Mouse (Mus musculus): ENCODE data around the gene Kif1bp. TPM values are rescaled to one million over a fixed set of nuclear protein-coding genes. Genes with fewer than 3 reads are reported as not detected.

Kif1bp gene
- total RNA-seq, 2 experiments from 2014 or later, result 43.9 to 44.2 TPM

DNA sequence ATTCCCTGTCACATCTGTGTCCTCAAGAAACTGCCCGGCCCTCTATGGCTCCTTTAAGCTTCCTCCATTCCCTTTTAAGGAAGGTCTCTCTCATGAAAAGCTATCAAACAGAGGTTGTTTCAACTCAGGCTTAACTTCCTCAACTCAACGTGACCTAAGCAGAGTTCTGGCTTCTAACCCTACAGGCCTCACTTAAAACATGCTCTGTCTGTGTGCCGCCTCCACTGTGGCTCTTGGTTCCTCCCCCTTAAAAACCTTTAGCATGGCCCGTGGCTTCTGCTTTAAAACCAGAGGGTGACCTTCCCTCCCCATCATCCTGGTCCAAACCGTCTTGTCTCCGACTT lies 21.7 kb downstream of the Kif1bp start:
- no peak for DNase-seq

DNA sequence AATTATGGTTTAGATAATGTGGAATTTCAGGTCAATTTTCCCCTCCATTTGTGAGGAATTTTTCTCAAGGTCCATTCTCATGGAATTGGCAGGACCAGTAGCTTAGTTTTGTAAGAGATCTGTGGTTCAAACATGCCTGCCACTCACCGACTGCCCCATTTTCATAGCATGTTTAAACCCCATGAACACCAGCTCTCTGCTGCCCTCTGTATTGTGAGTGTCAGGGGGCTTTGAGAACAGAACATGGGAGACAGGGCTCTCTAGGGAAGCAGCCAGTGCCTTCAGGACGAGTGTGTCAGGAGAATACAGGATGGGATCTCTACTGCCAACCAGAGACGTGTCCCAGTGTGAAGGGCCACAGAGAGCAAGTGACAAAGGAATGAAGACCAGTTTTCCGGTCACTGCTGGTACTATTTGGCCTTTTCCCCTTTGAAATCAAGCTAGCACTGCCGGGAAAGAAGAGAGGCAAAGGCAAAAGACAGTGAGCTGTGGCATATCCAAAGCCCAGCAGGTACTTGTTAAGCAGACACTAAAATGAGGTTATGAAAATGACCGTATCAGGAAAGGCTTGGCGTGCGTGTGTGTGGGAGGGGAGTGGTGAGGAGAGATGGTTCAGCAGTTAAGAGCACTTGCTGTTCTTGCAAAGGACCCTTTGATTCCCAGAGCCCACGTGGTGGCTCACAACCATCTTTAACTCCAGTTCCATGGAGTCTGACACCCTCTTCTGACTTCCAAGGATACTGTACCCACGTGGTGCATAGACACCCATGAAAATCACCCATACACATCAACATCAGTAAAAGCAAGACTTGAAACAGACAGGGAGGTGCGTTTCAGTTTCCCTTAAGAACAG lies 22.3 kb downstream of the Kif1bp start:
- DNase-seq, result no peak

DNA sequence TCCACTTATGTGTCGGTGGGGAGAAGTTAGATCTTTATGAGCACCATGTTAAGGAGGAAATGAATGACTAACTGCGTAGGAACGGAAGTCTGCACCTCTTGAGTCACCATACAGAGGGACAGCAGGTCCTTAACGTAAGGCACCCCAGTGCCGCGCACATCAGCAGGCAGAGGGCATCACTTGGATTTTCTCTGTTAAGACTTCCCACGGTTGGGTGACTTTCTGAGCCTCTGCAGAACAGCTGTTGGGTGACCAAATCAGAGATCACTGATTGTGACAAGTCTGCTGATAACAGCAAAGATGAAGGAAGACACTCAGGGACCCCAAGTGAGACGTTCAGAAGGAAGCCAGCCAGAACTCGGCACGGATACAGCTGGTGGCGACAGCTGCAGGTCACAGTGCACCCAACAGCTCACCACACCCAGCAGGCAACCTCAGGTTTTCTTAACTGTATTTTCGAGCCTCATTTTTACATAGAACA lies 24.6 kb downstream of the Kif1bp start:
- DNase-seq, result no peak

DNA sequence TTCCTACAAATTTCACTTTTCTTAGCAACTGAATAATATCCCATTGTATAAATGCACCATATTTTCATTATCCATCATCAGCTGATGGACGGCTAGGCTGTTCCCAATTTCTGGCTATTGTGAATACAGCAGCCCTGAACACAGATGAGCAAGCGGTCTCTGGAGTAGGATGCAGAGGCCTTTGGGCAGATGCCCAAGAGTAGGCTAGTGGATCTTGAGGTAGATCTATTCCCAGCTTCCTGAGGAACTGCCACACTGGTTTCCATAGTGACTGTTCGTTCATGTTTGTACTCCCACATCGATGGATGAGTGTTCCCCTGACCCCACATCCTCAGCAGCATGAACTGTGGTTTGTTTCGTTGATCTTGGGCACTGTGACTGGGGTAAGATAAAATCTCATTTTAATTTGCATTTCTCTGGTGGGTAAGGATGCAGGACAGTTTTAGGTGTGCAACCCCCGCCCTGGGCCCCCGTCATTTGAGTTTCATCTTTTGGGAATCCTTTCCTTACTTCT lies 27.4 kb downstream of the Kif1bp start:
- DNase-seq, result no peak

DNA sequence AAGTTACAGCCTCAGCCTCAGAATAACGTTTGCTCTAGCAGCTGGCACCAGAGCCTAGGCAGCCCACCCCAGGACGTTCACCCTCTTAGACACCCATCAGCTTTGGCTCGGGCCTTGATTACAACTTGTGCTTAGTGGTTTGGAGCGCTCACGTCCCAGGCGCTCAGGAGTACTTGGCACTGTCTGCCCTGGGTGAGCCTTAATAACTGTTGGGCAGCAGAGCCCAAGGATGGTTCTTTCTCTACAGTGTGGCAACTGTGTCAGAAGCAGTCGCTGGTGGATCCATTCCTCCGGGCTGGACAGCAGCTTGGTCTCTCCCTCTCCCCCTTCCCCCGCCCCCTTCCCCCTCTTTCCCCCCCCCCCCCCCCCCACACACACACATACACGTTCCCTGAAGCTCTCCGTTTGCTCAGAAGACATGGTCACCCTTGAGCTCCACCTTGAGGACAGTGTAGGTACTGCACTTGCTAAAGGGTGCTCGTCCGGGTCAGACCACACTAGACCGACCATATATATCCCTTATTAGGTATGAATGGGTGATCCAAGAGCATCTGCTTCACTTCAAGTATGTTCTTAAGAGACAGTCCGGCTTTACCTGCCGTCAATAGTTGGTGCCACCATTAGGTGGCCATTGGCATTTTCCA lies 28.6 kb downstream of the Kif1bp start:
- peak; percentile 73 to 90 for DNase-seq

DNA sequence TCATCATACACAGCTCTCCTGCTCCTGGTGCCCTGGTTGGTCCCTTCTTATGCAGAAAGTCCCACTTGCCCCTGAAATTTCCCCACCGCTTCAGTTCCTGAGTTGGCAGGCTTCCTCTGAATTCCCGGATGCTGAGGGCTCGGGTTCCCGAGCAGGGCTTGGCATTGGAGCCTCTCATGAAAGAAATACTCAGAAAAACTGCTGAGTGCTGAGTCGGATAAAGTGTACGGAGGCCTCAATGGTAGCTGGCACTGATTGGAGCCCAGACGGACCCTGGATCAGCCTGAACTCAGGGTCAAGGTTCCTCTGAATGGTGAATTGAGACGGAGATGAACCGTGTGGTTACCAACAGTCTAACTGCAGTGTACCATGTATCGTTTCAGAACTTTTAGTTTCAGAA lies 31.8 kb downstream of the Kif1bp start:
- DNase-seq, result peak in 1 of 2 experiments; percentile 29

DNA sequence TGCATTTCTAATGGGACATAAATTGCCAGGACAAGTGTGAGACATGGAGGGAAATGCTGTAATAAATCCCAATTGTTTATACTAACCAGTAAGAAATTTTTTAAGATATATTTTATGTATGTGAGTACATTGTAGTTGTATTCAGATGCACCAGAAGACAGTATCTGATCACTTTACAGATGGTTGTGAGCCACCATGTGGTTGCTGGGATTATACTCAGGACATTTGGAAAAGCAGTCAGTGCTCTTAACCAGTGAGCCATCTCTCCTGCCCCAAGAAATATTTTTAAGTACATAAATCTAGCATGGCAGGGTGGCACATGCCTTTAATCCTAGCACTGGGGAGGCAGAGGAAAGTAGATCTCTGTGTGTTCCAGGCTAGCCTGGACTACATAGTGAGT lies 32.5 kb downstream of the Kif1bp start:
- DNase-seq, result no peak

DNA sequence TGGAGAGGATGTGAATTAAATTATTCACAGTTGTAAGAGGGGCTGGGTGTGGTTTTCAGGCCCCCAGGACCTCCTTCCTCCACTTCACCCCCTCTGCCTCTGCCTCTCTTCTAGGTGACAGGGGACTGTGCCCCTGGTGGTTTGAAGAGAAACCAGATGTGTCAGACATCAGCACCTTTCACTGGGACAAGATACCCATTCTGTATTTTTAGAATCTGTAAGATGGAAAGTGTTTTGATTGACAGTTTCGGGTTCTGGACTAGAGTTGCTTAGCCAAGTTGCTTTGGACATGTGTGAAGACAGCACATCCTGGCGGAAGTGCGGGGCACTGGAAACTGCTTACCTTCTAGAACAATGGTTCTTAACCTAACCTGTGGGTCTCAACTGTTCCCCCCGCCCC lies 33.9 kb downstream of the Kif1bp start:
- no peak for DNase-seq

DNA sequence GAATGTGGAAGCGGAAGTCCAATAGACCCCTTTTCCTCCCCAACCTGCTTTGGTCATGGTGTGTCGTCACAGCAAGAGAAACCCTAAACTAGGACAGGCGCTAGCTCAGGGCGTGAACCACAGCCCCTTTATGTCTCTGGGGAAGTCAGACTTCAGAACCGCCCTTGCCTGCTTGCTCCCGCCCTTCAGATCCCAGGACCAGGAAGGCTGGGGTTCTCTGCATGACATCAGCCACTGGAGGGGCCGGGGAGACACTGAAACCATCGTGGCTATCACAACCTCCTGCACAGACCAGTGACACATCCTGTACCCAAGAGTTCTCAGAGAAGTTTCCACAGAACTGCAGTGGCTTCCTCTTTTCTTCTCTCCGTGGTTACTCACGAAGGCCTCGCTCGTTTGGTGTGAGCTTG lies 34.9 kb downstream of the Kif1bp start:
- DNase-seq, result peak; percentile 31 to 77

DNA sequence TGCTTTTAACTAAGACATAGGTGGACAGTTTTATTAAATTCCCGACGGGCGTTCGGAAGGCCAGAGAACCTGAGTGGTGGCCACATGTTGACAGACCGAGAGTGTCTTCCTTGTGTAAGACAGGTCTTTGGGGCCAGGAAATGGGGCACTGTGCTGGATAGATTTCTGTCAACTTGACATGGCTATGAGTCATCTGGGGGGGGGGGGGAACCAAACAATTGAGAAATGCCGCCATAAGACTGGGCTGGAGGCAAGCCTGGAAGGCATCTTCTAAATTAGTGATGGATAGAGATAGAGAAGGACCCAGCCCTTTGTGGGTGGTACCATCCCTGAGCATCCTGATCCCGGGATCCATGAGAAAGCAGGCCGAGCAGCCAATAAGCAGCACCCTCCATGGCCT lies 35.3 kb downstream of the Kif1bp start:
- no peak for DNase-seq

DNA sequence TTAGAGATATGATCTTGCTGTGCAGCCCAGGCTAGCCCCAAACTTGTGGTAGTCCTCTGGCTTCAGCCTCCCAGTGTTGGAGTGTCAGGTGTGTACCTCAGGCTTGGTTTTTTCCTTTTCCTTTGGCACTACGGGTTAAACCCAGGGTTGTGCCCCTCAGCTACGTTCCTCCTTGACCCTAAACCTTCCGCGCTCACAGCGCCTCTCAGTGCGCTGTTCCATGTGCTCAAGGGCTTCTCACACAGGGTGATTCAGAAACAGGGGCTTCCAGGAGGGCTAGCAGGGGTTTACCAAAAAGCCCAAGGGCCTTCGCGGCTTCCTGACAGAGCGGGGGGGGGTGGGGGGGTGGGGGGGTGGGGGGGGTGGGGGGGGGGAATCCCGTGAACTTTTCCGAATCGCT lies 35.8 kb downstream of the Kif1bp start:
- DNase-seq, result no peak

DNA sequence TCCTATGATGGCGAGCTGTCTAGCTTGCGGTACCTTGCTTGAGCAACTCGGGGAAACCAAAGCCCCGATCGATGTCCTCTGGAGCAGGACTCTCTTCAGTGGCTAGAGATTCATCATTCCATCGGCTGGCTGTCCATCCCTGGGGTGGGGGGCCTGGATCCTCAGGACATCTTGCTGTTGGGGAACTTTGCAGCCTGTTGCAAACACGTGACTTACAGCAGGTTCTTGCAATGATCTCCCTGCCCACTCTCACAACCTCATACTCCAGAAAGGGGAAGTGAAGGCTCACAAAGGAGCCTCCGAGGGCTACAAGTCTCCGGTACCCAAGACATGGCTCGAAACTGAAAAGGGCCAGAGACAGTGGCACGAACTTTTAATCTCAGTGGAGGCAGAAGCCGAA lies 36.8 kb downstream of the Kif1bp start:
- peak in 1 of 2 experiments; percentile 42 for DNase-seq

DNA sequence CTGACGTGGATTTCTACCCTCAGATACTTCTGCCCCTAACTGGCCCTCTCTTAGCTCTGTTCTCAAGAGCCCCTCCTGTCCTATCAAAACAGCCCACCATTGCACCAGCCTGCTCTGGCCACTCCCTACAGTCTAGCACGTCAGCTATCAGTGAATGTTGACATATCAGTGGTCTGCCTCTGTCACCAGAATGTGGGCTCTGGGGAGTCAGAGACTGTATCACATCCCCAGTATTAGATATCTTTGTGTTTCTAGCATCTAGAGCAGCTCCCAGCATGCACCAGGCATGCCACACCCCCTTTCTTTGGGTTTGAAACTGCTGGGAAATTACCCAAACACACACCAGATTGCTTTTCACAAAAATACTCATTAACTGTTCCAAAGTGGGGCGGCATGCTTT lies 37.5 kb downstream of the Kif1bp start:
- DNase-seq, result no peak

DNA sequence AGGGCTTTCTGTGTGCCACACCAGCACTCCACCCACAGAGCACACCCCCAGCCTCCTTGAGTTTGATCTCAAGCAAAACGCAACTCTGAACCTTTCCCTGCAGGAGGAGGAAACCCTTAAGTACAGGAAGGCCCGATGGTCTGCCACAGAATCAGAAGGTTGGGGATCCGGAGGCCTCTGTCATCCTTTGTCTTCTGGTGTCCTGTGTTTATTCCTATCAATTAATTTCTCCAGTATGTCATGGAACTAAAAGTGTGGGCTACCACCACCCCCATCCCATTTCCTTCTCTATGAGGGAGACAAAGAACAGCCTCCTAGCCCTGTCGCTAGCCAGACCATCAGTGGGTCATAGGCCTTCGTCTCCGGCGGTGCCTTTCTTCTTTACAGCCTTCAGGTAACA lies 43.7 kb downstream of the Kif1bp start:
- DNase-seq, result no peak

DNA sequence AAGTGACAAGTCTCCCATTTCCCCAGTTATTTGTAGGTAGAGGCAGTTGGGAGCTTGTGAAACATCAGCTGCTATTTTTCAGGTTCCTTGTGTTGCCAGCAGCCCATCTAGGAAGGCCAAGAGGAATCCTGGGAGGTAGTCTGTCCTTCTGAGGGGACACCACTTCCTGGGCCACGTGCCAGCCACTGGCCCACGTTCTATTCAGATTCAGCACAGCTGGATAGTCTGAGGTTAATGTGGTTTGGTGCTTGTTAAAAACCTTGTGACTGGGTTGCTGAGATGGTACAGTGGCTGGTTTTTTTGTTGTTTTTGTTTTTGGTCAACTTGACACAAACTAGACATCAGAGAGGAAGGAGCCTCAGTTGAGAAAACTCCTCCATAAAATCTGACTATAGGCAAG lies 45.4 kb downstream of the Kif1bp start:
- no peak for DNase-seq

DNA sequence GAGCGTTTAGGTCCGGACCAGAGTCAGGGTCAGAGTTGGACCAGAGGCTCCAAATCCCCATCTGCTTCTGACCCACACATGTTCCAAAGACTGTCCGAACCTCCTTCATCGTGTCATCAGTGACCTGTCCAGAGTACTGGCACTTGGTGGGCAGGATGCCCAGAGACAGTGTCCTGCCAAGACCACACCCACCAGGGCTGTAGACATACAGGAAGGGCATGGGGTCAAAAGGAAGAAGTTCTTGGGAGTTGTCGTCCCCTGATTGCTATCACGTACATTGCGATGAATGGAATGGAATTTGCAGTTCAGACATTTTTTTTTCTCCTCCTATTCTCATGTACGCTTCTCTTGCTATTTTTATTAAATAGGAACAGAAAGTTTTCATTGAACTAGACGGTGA lies 48.1 kb downstream of the Kif1bp start:
- DNase-seq, result peak; percentile 76 to 85

DNA sequence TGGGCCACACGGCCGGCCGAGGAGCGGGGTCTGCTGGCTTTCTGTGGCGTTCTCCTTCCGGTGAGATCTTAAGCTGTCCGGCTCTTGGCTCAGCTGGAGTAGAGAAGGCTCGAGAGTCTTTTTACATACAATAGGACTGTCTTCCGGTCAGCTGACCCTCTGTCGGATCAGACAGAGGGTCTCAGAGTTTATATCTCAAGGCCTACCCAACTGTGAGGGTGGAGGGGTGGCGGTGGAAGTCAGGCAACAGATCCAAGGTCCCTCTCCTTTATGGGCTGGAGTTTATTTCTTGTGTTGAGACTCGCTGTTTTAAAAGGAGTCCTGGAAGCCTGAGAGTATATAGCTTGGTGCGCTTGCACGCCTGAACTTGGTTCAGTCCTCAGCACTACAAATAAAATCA lies 50.9 kb downstream of the Kif1bp start, which contains the start of gene Srgn:
Gene Srgn, minus strand, starts transcription at position 101 of the 400 bp plus-strand sequence.
- no peak for DNase-seq

DNA sequence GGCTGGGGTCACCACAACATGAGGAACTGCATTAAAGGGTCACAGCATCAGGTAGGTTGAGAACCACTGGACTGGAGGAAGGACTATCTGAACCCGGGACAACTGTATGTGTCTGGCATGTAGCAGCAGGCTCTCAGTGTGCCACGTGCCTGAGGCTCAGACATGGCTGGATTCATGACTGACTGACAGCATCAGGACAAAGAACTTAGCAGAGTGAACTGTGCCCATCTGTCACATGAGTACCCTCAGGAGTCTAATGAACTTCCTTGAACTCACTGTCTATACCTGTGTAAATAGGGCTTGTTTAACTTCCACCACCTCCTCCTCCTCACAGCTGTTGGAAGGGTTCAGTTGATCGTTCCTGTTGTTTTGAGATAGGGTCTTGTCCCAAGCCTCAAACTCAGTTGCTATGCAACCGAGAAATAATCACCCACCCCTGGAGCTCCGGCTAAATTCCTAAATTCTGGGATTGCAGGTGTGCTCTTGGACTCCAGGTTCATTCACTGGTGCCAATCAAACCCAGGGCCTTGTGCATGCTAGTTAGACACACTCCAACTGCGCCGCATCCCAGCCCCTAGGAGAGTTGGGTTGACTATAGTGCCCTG lies 55.8 kb downstream of the Kif1bp start:
- DNase-seq, result no peak

DNA sequence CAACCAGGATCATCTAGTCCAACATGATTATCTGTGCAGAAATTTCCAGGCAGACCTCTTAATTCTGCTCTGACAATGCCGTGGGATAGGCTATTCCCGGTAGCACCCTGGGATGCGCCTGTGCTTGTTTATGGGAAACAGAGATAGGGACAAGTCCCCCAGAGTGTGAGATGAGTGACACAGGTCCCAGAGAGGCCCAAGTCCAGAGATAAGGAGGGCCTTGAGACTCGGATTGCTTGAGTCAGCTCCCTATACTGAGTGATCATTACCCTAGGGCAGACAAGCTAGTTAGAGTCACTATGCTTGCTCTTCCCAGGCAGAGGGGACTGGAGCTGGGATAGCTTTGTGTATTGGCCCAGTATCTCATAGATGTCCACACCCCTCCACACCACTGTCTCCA lies 56.5 kb downstream of the Kif1bp start:
- no peak for DNase-seq

DNA sequence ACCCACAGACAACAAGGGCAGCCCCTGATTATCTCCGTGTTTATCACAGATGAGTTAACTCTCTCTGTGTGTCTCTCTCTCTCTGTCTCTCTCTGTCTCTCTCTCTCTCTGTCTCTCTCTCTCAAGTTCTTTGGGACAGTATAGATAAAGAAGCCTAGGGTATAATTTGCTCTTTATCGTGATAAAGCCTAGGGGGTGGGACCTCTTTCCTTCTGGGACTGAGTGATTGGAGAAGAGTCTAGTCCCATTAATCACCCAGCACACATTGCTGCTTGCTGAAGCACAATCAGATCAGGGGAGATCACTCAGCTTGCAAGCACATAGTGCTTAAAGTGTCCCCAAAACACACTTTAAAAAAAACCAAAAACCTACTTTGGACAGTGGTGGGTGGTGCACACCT lies 57.3 kb downstream of the Kif1bp start:
- no peak for DNase-seq

DNA sequence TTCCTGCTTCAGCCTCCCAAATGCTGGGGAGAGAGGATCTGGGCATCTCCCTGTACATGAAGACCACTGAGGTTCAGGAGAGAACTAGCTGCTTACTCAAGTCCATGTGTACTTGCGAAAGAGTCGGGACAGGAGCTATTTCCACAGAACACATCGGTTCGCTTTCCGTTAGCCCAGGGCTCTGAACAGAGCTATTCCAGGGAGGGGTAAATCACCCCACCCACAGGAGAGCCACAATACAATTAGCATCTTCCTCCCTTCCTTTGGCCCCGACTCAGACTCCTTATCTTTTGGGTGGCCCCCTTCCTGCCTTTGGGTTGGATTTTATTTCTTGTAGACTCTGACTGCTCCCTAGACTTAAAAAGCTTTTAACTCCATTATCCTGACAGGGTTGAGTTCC lies 60.7 kb downstream of the Kif1bp start:
- peak in 1 of 2 experiments; percentile 47 for DNase-seq

DNA sequence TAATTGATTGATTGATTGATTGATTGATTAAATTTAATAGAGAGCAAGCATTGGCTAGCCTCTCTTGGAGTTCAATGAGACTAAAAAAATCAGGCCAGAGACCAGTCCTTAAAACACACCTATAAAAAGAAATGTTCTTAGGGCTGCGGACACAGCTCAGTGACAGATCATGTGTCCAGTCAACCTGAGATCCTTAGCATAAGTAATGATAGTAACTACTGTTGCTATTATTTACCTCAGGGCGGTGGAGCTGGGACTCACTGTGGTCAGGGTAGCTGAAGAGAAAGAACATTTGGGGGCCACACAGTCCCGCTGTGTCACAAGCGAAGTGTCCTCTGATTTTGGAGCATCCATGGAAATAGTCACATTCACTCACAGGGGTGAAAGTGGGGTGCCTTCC lies 65.4 kb downstream of the Kif1bp start:
- no peak for DNase-seq

DNA sequence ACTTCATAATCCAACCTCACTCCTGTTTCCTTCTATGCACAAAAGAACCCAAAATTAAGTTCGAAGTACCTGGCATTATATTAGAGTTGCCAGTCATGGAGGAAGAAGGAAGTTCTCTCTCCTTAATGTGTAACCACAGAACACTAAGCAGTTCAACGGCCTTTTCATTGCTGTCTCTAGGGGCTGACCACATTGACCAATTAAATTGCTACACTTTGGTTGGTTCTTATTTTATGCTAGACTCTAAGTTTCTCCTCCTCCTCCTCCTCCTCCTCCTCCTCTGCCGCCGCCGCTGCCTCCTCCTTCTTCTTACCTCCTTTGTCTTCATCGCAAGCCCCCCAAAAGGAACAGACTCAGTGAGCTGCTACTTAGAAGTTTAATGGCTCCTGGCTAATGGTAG lies 66.7 kb downstream of the Kif1bp start:
- no peak for DNase-seq

All from heart, adult 18-20 months (tissue).